Mouse (Mus musculus) B cell, adult 2 months (primary cell): ENCODE measurements around the gene Olfr1178.

Experiments used
- DNase-seq, 2 experiments: peaks; one replicate each; pipeline ENCODE4 v3.0.0; 2022

The Olfr1178 gene

GRCm38 (mm10) chr2:88386762-88387161 lies at the start of gene Olfr1178:
Gene Olfr1178, plus strand, starts transcription at chr2:88387062.
- DNase-seq, result no peak

GRCm38 (mm10) chr2:88346392-88346791 lies 40.5 kb upstream of the Olfr1178 start, which contains the start of gene Olfr1177-ps:
Gene Olfr1177-ps, minus strand, starts transcription at chr2:88346492.
- no peak for DNase-seq

GRCm38 (mm10) chr2:88356304-88356703 lies 30.6 kb upstream of the Olfr1178 start:
- no peak for DNase-seq

GRCm38 (mm10) chr2:88406353-88406752 lies 19.5 kb downstream of the Olfr1178 start, which contains the start of gene Olfr1179:
Gene Olfr1179, minus strand, starts transcription at chr2:88406453.
- DNase-seq, result no peak

- no peak for DNase-seq
These were observed 32.2 kb downstream of the Olfr1178 start, which contains the start of gene Olfr1180 for GRCm38 (mm10) chr2:88419051-88419450. Gene Olfr1180, minus strand, starts transcription at chr2:88419151.

- DNase-seq, result no peak
These were observed 39.2 kb downstream of the Olfr1178 start, which contains the start of gene Olfr1181 for GRCm38 (mm10) chr2:88426071-88426470. Gene Olfr1181, minus strand, starts transcription at chr2:88426171.

- DNase-seq, result no peak
These were observed 62.2 kb downstream of the Olfr1178 start, which contains the start of gene Gm13757 for GRCm38 (mm10) chr2:88449031-88449430. Gene Gm13757, minus strand, starts transcription at chr2:88449131.
